Mouse (Mus musculus): ENCODE data around the gene Slc5a1.

Slc5a1 gene

GRCm38 (mm10) chr5:33195246-33195852, 91.3 kb downstream of the Slc5a1 start:
- no peak for DNase-seq

GRCm38 (mm10) chr5:33200071-33200470, 96.1 kb downstream of the Slc5a1 start:
- DNase-seq = no peak

- no peak for DNase-seq
Observed at GRCm38 (mm10) chr5:33201697-33202096, 97.7 kb downstream of the Slc5a1 start.

- DNase-seq = no peak
Observed at GRCm38 (mm10) chr5:33202516-33203170, 98.6 kb downstream of the Slc5a1 start.

- no peak for DNase-seq
Observed at GRCm38 (mm10) chr5:33203171-33203565, 99.1 kb downstream of the Slc5a1 start.

GRCm38 (mm10) chr5:33203691-33204242, 99.7 kb downstream of the Slc5a1 start:
- peak; percentile 87 for DNase-seq

GRCm38 (mm10) chr5:33204284-33204683, 100.3 kb downstream of the Slc5a1 start:
- no peak for DNase-seq

GRCm38 (mm10) chr5:33206328-33206727, 102.3 kb downstream of the Slc5a1 start:
- DNase-seq = no peak

GRCm38 (mm10) chr5:33207136-33207535, 103.1 kb downstream of the Slc5a1 start:
- DNase-seq = no peak

GRCm38 (mm10) chr5:33208533-33209245, 104.7 kb downstream of the Slc5a1 start:
- no peak for DNase-seq

- DNase-seq = no peak
Observed at GRCm38 (mm10) chr5:33210515-33210914, 106.5 kb downstream of the Slc5a1 start.

GRCm38 (mm10) chr5:33211254-33211653, 107.2 kb downstream of the Slc5a1 start:
- DNase-seq = no peak

All from right cerebral cortex, postnatal 14 days (tissue).